Mouse (Mus musculus): Measurements from ENCODE around the gene Fam126b. TPM values are rescaled to one million over a fixed set of nuclear protein-coding genes. Genes with fewer than 3 reads are reported as not detected.
"Not testable (repeated sequence)": the region's sequence is repeated elsewhere in the genome, so short reads cannot be mapped to it uniquely, and the experiment has no call there.

Gene Fam126b
- total RNA-seq (2021) = 10 to 100 TPM; 39.3 to 45.0 TPM
- long read RNA-seq, experiment 1, full-length matches to known transcripts = 3 of 8 reads
- long read RNA-seq, experiment 1, partial matches to known transcripts = 2 of 8 reads
- long read RNA-seq, experiment 1, other reads (novel, unspliced or antisense) = 3 of 8 reads
- long read RNA-seq, experiment 2, full-length matches to known transcripts = 1 of 3 reads
- long read RNA-seq, experiment 2, partial matches to known transcripts = 1 of 3 reads
- long read RNA-seq, experiment 2, other reads (novel, unspliced or antisense) = 1 of 3 reads

GRCm38 (mm10) chr1:58586171-58586997 is at the start of gene Fam126b, which contains the start of gene Ndufb3:
TSS of gene Fam126b (minus strand) at chr1:58586323.
TSS of gene Ndufb3 (plus strand) at chr1:58586384.
- peak; percentile 91 for DNase-seq

- not testable (repeated sequence) for DNase-seq
Measured at GRCm38 (mm10) chr1:58628847-58629246, 42.7 kb upstream of the Fam126b start.

- DNase-seq = peak; percentile 61
Measured at GRCm38 (mm10) chr1:58621996-58622748, 36.0 kb upstream of the Fam126b start.

- no peak for DNase-seq
Measured at GRCm38 (mm10) chr1:58621251-58621650, 35.1 kb upstream of the Fam126b start.

- no peak for DNase-seq
Measured at GRCm38 (mm10) chr1:58618766-58619165, 32.6 kb upstream of the Fam126b start.

GRCm38 (mm10) chr1:58617978-58618668 is 32.0 kb upstream of the Fam126b start:
- no peak for DNase-seq

- DNase-seq = no peak
Measured at GRCm38 (mm10) chr1:58617076-58617475, 31.0 kb upstream of the Fam126b start.

GRCm38 (mm10) chr1:58616176-58616575 is 30.1 kb upstream of the Fam126b start:
- DNase-seq = no peak

- DNase-seq = peak; percentile 58
Measured at GRCm38 (mm10) chr1:58615146-58615545, 29.0 kb upstream of the Fam126b start.

GRCm38 (mm10) chr1:58614424-58614823 is 28.3 kb upstream of the Fam126b start:
- no peak for DNase-seq

- DNase-seq = peak; percentile 28
Measured at GRCm38 (mm10) chr1:58613786-58614185, 27.7 kb upstream of the Fam126b start.

GRCm38 (mm10) chr1:58610611-58611010 is 24.5 kb upstream of the Fam126b start:
- DNase-seq = no peak

- DNase-seq = peak; percentile 16
Measured at GRCm38 (mm10) chr1:58610166-58610565, 24.0 kb upstream of the Fam126b start.

- not testable (repeated sequence) for DNase-seq
Measured at GRCm38 (mm10) chr1:58609591-58609990, 23.5 kb upstream of the Fam126b start.

GRCm38 (mm10) chr1:58603738-58604137 is 17.6 kb upstream of the Fam126b start:
- DNase-seq = no peak

- no peak for DNase-seq
Measured at GRCm38 (mm10) chr1:58602681-58603080, 16.6 kb upstream of the Fam126b start.

- DNase-seq = no peak
Measured at GRCm38 (mm10) chr1:58587491-58587890, 1.4 kb upstream of the Fam126b start.

- peak; percentile 23 for DNase-seq
Measured at GRCm38 (mm10) chr1:58585373-58586170, 551 bp downstream of the Fam126b start.

- no peak for DNase-seq
Measured at GRCm38 (mm10) chr1:58584271-58584670, 1.9 kb downstream of the Fam126b start.

- no peak for DNase-seq
Measured at GRCm38 (mm10) chr1:58582611-58583010, 3.5 kb downstream of the Fam126b start.

GRCm38 (mm10) chr1:58579179-58579578 is 6.9 kb downstream of the Fam126b start:
- DNase-seq = peak; percentile 20

All from adrenal gland, postnatal 10 days (tissue).